Mouse (Mus musculus) MEL (cell line): ENCODE measurements at regions not wholly inside any gene's neighbourhood (a gene's known extent, or its start where the extent isn't known, plus 50 kb on each side); places are given as distances from the start of the nearest gene placed in this dataset.
"Not testable (repeated sequence)": the region's sequence is repeated elsewhere in the genome, so short reads cannot be mapped to it uniquely, and the experiment has no call there.

Experiments used
- DNase-seq: peaks from one replicate; pipeline ENCODE4 v3.0.0; 2011; ENCODE audit warnings: low read depth, low spot score
- H3K27ac ChIP-seq: 2 replicates; pipeline ENCODE4 v1.5.1; 2012; ENCODE audit warnings: low read depth, mild to moderate bottlenecking, control low read depth, low read length, moderate library complexity; ENCODE audit not compliant: control insufficient read depth
- H3K27me3 ChIP-seq, 2 experiments: fragments of 150-350 bp in 1 of 2; sonication (generic) in 1 of 2; 2 replicates each; pipeline ENCODE4 v1.6.1; 2012; ENCODE audit warnings: low read length in 2 of 2, mild to moderate bottlenecking in 2 of 2, improper control_type of control experiment in 1 of 2, moderate library complexity in 1 of 2; ENCODE audit not compliant: insufficient read depth in 2 of 2, control insufficient read depth in 1 of 2
- H3K36me3 ChIP-seq, 2 experiments: 2 replicates each; pipeline ENCODE4 v1.6.1; 2012 to 2014; ENCODE audit warnings: low read length in 2 of 2, improper control_type of control experiment in 1 of 2, inconsistent platforms in 1 of 2, mild to moderate bottlenecking in 1 of 2; ENCODE audit not compliant: insufficient read depth in 2 of 2, control insufficient read depth in 1 of 2
- H3K4me1 ChIP-seq, 2 experiments: fragments of 150-350 bp in 1 of 2; sonication (generic) in 1 of 2; 2 replicates each; pipeline ENCODE4 v1.6.1; 2012; ENCODE audit warnings: low read length in 2 of 2, improper control_type of control experiment in 1 of 2, mild to moderate bottlenecking in 1 of 2; ENCODE audit not compliant: insufficient read depth in 2 of 2, control insufficient read depth in 1 of 2
- H3K4me3 ChIP-seq, 2 experiments: fragments of 150-350 bp in 1 of 2; sonication (generic) in 1 of 2; 2 replicates each; pipeline ENCODE4 v1.5.1; 2012; ENCODE audit warnings: low read depth in 2 of 2, low read length in 2 of 2, mild to moderate bottlenecking in 2 of 2, moderate library complexity in 2 of 2, control low read depth in 1 of 2, improper control_type of control experiment in 1 of 2; ENCODE audit not compliant: control insufficient read depth in 1 of 2, insufficient read depth in 1 of 2
- H3K79me2 ChIP-seq: 2 replicates; pipeline ENCODE4 v1.6.1; 2012; ENCODE audit warnings: mild to moderate bottlenecking, low read length, moderate library complexity; ENCODE audit not compliant: control insufficient read depth, poor library complexity, insufficient read depth
- H3K9ac ChIP-seq: 2 replicates; pipeline ENCODE4 v1.6.1; 2012; ENCODE audit warnings: low read depth, mild to moderate bottlenecking, control low read depth, low read length, moderate library complexity; ENCODE audit not compliant: control insufficient read depth, poor library complexity, severe bottlenecking
- H3K9me3 ChIP-seq: fragments of 150-350 bp; sonication (generic); replicated peaks from 2 replicates; pipeline ENCODE4 v1.6.1; 2012; ENCODE audit warnings: mild to moderate bottlenecking, low read length, improper control_type of control experiment, moderate library complexity; ENCODE audit not compliant: insufficient read depth

DNA sequence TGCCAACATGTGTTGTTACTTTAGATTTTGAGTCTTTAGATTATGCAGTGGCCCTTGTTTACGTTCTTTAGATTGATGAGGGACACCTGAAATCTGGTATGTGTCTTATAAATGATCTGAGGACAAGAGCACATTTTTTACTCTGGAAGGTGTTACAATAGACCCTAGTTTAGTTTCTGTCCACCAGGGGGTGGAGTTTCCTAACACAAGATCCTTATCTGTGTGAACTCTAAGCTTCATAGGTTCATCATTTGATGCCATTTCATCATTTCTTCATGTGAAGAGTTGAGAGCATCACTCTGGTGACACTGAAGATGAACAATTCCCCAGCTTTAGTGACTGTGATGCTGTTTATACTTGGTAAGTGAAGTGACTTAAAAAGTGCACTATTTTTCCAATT is 825.5 kb downstream of the Dad1 start:
- H3K27me3 ChIP-seq, H3K27ac ChIP-seq, H3K36me3 ChIP-seq, H3K9me3 ChIP-seq, DNase-seq, H3K4me1 ChIP-seq, H3K79me2 ChIP-seq, H3K9ac ChIP-seq, H3K4me3 ChIP-seq: not testable (repeated sequence)

DNA sequence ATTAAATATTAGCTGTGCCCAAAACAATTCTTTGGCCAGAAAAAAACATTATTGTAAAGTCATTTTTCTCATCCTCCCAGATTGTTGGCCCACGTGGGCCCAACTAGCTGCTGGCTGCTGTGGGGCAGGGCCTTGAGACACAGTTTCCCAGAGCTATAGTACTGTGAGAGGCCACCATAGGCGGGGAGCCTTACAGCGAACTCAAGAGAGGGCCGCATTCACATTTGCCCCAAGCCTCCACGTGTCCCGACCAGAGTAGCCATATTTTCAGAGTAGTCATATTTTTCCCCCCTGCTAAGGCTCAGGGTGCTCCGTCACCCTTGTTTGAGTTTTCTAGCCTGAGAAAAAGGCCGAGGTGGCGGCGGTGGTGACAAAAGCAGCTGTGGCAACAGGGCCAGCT is 826.3 kb downstream of the Dad1 start:
- not testable (repeated sequence) for H3K9ac ChIP-seq, H3K4me3 ChIP-seq, H3K4me1 ChIP-seq, H3K9me3 ChIP-seq, H3K27me3 ChIP-seq, H3K79me2 ChIP-seq, H3K27ac ChIP-seq, DNase-seq, H3K36me3 ChIP-seq

DNA sequence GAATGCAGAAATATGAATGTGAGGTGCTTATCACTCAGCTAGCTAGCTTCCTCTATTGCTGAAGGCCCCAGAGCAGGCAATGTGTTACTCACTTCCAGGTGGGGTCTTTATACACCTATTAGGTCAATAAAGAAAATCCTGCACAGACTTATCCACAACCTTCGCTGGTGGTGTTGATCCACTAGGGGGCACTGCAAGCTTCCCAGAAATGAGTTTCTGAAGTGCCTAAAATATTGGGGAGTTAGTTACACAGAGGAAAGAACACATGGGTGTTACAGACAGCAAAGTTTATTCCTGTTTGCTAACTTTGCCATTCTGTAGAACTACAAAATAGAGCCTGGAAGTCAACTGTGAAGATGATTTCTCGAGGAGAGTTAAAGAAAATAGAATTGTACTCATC is 836.9 kb downstream of the Dad1 start:
- not testable (repeated sequence) for H3K27ac ChIP-seq, H3K4me1 ChIP-seq, DNase-seq

DNA sequence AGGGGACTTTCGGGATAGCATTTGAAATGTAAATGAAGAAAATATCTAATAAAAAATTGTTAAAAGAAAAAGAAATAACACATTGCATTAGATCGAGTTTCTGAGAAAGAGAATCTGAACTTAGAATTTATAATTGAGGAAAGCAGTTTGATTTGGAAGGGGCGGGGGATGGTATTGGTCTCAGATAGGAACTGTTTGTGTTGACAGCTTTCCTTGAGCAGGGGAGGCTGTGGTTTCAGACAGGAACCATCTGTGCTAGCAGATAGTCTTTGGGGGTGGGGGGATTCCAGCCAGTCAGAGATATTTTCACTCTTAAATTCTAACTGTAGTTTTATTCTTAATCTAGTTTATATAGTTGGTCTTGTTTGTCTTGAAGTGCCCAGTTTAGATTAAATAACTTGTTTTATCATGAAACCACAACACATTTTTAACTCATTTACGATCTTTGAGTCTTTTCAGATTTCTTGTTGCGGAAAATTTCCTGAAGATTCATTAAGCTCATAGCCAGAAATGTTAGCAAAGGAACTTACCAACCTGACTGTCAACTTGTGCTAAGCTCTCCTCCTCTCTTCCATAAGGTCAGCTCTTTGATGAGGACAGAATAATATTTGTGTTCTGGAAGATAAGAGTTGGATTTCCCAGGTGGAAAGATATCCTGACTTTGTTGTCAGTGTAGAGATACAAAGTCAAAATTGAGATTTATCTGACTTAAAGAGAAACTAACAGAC is 846.2 kb downstream of the Dad1 start:
- H3K36me3 ChIP-seq, DNase-seq, H3K9ac ChIP-seq, H3K4me3 ChIP-seq, H3K9me3 ChIP-seq, H3K79me2 ChIP-seq, H3K27ac ChIP-seq, H3K4me1 ChIP-seq, H3K27me3 ChIP-seq: not testable (repeated sequence)

More for the DNA sequence above, 836.9 kb downstream of the Dad1 start:
- H3K36me3 ChIP-seq, H3K27me3 ChIP-seq, H3K9me3 ChIP-seq, H3K79me2 ChIP-seq, H3K4me3 ChIP-seq, H3K9ac ChIP-seq: not testable (repeated sequence)

DNA sequence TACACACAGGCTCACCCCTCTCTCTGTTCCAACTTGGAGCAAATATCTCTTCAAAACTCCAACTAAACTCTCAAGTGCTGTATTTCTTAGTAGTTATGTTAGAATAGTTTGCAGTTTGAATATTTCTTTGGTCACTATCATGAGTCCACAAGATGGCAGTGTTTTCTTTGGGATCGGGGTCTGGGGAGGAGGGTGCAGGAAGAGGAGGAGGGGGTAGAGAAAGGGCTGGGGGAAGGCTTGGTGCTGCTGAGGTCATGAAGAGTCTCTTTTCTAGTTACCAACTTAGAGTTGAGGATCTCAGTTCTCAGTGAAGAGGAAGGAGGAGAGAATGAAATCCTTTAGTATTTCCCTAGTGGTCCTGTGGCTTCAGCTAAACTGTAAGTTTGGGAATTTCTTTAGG is 863.6 kb downstream of the Dad1 start:
- not testable (repeated sequence) for H3K9me3 ChIP-seq, H3K79me2 ChIP-seq, H3K27me3 ChIP-seq, H3K27ac ChIP-seq, H3K4me3 ChIP-seq, H3K36me3 ChIP-seq, DNase-seq, H3K9ac ChIP-seq, H3K4me1 ChIP-seq

DNA sequence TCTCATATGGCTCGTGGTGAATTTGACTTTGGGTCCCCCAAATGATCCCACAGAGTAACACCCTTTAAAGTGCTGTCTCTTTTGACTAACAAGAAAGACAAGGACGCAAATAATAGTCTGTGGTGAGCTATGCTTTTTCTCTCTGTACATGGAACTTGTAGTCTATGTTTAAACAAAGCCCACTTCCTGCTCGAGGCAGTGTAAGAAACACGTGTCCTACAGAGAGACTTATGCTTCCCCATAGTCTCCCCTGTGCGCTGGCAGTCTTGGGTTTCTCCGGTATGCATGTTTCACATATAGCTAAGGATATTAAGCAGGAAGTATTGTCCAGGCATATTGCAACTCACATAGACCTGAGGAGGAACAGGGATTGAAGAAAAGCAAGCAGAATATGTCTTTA is 879.0 kb upstream of the Olfr1507 start:
- not testable (repeated sequence) for H3K4me3 ChIP-seq, H3K36me3 ChIP-seq, H3K9ac ChIP-seq, H3K27me3 ChIP-seq, H3K79me2 ChIP-seq, H3K27ac ChIP-seq, DNase-seq, H3K4me1 ChIP-seq, H3K9me3 ChIP-seq

DNA sequence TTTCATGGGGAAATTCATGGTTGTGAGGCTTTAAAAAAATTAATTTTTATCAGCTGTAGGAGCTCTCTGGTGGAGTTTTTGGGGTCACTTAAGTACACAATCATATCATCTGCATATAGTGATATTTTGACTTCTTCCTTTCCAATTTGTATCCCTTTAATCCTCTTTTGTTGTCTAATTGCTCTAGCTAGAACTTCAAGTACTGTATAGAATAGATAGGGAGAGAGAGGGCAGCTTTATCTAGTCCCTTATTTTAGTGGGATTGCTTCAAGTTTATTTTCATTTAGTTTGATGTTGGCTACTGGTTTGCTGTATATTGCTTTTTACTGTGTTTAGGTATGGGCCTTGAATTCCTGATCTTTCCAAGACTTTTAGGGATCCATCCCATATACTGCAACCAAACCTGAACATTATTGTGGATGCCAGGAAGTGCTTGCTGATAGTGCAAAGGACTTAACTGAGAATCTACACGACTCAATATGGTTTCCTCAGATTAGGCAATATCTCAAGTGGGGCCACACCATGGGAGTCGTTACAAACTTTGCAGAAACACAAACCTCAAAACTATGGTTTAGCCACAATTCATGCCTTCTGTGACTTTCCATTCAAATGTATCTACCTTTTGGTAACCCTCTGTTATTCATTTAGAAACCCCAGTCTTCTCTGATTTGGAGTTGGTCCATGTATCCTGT is 878.4 kb upstream of the Olfr1507 start:
- not testable (repeated sequence) for H3K9me3 ChIP-seq, H3K79me2 ChIP-seq, H3K36me3 ChIP-seq, H3K27ac ChIP-seq, H3K27me3 ChIP-seq, DNase-seq, H3K4me3 ChIP-seq, H3K4me1 ChIP-seq, H3K9ac ChIP-seq
